Mouse (Mus musculus) megakaryocyte, embryonic 14.5 days (primary cell): Measurements from ENCODE around the gene Dock9. TPM values are rescaled to one million over a fixed set of nuclear protein-coding genes. Genes with fewer than 3 reads are reported as not detected.

Experiments used
- H3K27me3 ChIP-seq: replicated peaks from 2 replicates; pipeline ENCODE3; 2012; ENCODE audit warnings: inconsistent platforms
- H3K36me3 ChIP-seq: replicated peaks from 2 replicates; pipeline ENCODE3; 2012; ENCODE audit warnings: low read length, inconsistent platforms, mixed read lengths
- H3K4me1 ChIP-seq: 2 replicates; pipeline ENCODE4 v1.6.1; 2012; ENCODE audit warnings: inconsistent platforms
- H3K4me3 ChIP-seq: replicated peaks from 2 replicates; pipeline ENCODE3; 2012; ENCODE audit warnings: moderate library complexity, mild to moderate bottlenecking, inconsistent platforms
- H3K9me3 ChIP-seq: 2 replicates; pipeline ENCODE4 v1.6.1; 2012; ENCODE audit warnings: inconsistent platforms
- FLI1 ChIP-seq: IDR thresholded peaks from 2 replicates; pipeline ENCODE4 v1.6.1; 2012; ENCODE audit warnings: low read length, inconsistent platforms, mixed read lengths
- GATA1 ChIP-seq: IDR thresholded peaks from 3 replicates; pipeline ENCODE4 v1.6.1; 2012; ENCODE audit warnings: mixed read lengths, low read length, inconsistent platforms, borderline replicate concordance
- polyA plus RNA-seq: library from polyadenylated mRNA; stranded (reverse); fragments of >175 nt; gene quantifications from 2 replicates; pipeline ENCODE4 v1.2.3, GENCODE M21; 2012; ENCODE audit warnings: low replicate concordance; ENCODE audit not compliant: insufficient read depth

Dock9 gene
- polyA plus RNA-seq, 1 experiment: 0.13 TPM

- Histone ChIP-seq H3K27me3 (peaks cover 8% of the 10 kb centered on the region), H3K4me3 (no peak overlapping the region), H3K36me3 (no peaks in the 10 kb centered on the region), H3K9me3 (no peaks in the 10 kb centered on the region), H3K4me1 (no peaks in the 10 kb centered on the region)
- TF ChIP-seq GATA1: no peak
- no peak for TF ChIP-seq FLI1
Measured at GRCm38 (mm10) chr14:121556401-121557315, 241.0 kb downstream of the Dock9 start.

GRCm38 (mm10) chr14:121553785-121554184 lies 243.9 kb downstream of the Dock9 start:
- H3K4me1 ChIP-seq: no peaks in the 10 kb centered on the region

GRCm38 (mm10) chr14:121552586-121552985 lies 245.1 kb downstream of the Dock9 start:
- Histone ChIP-seq H3K9me3 (no peaks in the 10 kb centered on the region), H3K4me3 (no peak overlapping the region), H3K4me1 (no peaks in the 10 kb centered on the region), H3K27me3 (peaks cover 6% of the 10 kb centered on the region), H3K36me3 (no peaks in the 10 kb centered on the region)
- TF ChIP-seq GATA1: no peak
- TF ChIP-seq FLI1: no peak

More at GRCm38 (mm10) chr14:121553785-121554184, 243.9 kb downstream of the Dock9 start:
- H3K27me3 ChIP-seq: peaks cover 6% of the 10 kb centered on the region
- TF ChIP-seq GATA1 (no peak), FLI1 (no peak)
- no peaks in the 10 kb centered on the region for H3K9me3 ChIP-seq
- no peak overlapping the region for H3K4me3 ChIP-seq
- no peaks in the 10 kb centered on the region for H3K36me3 ChIP-seq

GRCm38 (mm10) chr14:121549834-121550233 lies 247.8 kb downstream of the Dock9 start:
- TF ChIP-seq FLI1 (no peak), GATA1 (no peak)
- no peak overlapping the region for H3K4me3 ChIP-seq
- no peaks in the 10 kb centered on the region for H3K36me3 ChIP-seq
- peaks cover 6% of the 10 kb centered on the region for H3K27me3 ChIP-seq
- H3K4me1 ChIP-seq: no peaks in the 10 kb centered on the region
- H3K9me3 ChIP-seq: no peaks in the 10 kb centered on the region

GRCm38 (mm10) chr14:121547745-121548144 lies 249.9 kb downstream of the Dock9 start:
- H3K36me3 ChIP-seq: no peaks in the 10 kb centered on the region
- no peak overlapping the region for H3K4me3 ChIP-seq
- H3K27me3 ChIP-seq: peaks cover 6% of the 10 kb centered on the region
- H3K4me1 ChIP-seq: no peaks in the 10 kb centered on the region
- no peaks in the 10 kb centered on the region for H3K9me3 ChIP-seq
- TF ChIP-seq GATA1 (no peak), FLI1 (no peak)

GRCm38 (mm10) chr14:121546621-121547020 lies 251.0 kb downstream of the Dock9 start:
- no peaks in the 10 kb centered on the region for H3K9me3 ChIP-seq
- H3K36me3 ChIP-seq: no peaks in the 10 kb centered on the region
- H3K27me3 ChIP-seq: no peaks in the 10 kb centered on the region
- H3K4me1 ChIP-seq: no peaks in the 10 kb centered on the region
- TF ChIP-seq GATA1 (no peak), FLI1 (no peak)
- H3K4me3 ChIP-seq: no peak overlapping the region

GRCm38 (mm10) chr14:121545551-121546331 lies 251.9 kb downstream of the Dock9 start:
- Histone ChIP-seq H3K9me3 (no peaks in the 10 kb centered on the region), H3K27me3 (no peaks in the 10 kb centered on the region), H3K4me1 (no peaks in the 10 kb centered on the region), H3K36me3 (no peaks in the 10 kb centered on the region), H3K4me3 (no peak overlapping the region)
- TF ChIP-seq FLI1: no peak
- TF ChIP-seq GATA1: no peak

- no peak for TF ChIP-seq GATA1
- no peak for TF ChIP-seq FLI1
- Histone ChIP-seq H3K9me3 (no peaks in the 10 kb centered on the region; the same call in 1 of the 2 replicates), H3K36me3 (no peaks in the 10 kb centered on the region), H3K4me1 (no peaks in the 10 kb centered on the region), H3K27me3 (no peaks in the 10 kb centered on the region), H3K4me3 (no peak overlapping the region)
Measured at GRCm38 (mm10) chr14:121541262-121541661, 256.4 kb downstream of the Dock9 start.

GRCm38 (mm10) chr14:121534501-121534900 lies 263.1 kb downstream of the Dock9 start:
- no peak for TF ChIP-seq FLI1
- TF ChIP-seq GATA1: no peak
- Histone ChIP-seq H3K4me1 (no peaks in the 10 kb centered on the region), H3K9me3 (peaks cover 2% of the 10 kb centered on the region; the same call in 1 of the 2 replicates), H3K36me3 (no peaks in the 10 kb centered on the region), H3K27me3 (no peaks in the 10 kb centered on the region), H3K4me3 (no peak overlapping the region)
